Mouse (Mus musculus): ENCODE measurements around the gene Aspdh. TPM values are rescaled to one million over a fixed set of nuclear protein-coding genes. Genes with fewer than 3 reads are reported as not detected.

Aspdh gene
- total RNA-seq, 2 experiments from 2014 or later: 10.9 to 13.2 TPM

DNA sequence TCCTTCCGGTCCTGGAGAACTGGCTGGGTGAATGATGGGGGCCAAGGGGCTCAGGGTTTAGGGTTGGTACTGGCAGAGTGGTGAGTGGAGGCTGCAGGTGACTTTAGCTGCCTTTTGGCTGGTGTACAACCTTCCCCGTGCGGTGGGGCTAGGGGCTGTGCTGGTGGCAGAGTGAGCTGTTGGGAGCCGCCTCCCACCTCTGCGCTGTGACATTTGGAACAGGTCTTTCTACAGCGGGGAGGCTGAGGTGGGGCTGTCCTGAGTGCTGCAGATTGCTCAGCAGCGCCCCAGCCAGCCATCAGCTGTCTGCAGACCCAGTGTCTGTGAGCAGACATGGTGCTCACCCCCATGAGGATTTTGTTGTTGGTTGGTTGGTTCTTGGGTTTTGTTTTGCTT, 19.7 kb upstream of the Aspdh start:
- DNase-seq (ENCODE audit: extremely low spot score in 1 of 2, low spot score in 1 of 2): no peak

DNA sequence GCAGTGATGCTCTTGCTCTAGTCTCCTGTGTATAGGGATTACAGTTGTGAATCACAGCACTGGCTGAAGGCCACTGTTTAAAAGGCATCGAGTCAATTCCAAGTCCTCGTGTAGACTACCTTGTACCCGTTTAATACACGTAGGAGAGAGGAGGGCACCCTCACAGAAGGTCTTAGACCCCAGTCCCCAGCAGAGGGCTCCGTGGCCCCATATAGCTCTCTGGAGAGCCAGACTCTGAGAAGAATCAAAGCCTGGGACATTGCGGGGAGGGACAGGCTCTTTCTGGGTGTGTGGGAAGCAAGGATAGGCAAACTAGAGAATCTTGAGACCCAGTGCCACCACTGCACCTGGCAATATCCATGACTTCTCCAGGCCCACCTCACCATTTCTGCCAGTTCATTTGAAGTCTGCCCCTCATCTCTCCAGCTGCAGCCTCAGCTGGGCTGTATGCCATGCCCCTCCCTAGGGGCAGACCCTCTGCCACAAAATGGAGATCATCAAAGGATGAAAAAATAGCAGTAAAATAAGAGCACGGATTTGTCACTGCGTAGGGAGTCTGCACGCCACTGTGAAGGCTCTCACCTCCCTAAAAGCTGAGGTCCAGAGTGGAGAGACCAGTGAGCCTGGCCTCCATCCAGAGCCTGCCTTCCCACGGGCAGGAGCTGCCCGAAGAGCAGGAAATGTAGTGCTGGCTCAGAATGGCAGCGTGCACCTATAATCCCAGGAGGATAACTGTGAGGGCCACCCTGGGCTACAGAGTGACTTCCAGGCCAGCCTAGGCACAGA, 18.9 kb upstream of the Aspdh start:
- DNase-seq (ENCODE audit: extremely low spot score in 1 of 2, low spot score in 1 of 2): no peak

DNA sequence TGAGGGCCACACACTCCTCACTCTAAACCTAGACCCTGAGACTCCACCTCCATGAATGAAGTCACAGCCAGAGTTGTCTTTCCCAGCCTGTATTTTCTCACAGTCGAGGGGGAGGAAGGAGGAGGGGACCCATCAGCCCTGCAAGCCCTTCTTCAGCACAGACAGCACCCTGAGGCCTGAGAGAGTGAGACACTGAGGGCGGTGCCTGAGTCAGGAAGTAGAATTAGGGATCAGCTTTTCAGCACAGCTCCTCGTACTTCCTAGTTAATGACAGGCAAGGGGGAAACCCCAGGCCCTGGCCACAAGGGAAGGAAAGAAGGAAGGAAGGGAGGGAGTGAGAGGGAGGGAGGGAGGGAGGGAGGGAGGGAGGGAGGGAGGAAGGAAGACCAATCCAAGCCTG, 11.9 kb upstream of the Aspdh start:
- no peak for DNase-seq (ENCODE audit: extremely low spot score in 1 of 2, low spot score in 1 of 2)

DNA sequence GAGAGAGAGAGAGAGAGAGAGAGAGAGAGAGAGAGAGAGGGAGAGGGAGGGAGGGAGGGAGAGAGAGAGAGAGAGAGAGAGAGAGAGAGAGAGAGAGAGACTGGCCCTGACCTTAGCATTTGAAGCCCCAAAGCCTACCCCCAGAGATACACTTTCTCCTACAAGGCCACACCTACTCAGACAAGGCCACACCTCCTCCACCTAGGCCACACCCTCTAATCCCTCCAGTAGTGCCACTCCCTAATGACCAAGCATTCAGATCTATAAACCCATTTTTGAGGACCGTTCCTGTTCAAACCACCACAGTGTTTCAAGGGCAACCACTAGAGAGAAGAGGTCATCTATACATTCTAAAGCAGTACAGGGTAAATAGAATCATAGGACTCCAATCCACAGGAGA, 8.9 kb upstream of the Aspdh start:
- no peak for DNase-seq (ENCODE audit: extremely low spot score in 1 of 2, low spot score in 1 of 2)

DNA sequence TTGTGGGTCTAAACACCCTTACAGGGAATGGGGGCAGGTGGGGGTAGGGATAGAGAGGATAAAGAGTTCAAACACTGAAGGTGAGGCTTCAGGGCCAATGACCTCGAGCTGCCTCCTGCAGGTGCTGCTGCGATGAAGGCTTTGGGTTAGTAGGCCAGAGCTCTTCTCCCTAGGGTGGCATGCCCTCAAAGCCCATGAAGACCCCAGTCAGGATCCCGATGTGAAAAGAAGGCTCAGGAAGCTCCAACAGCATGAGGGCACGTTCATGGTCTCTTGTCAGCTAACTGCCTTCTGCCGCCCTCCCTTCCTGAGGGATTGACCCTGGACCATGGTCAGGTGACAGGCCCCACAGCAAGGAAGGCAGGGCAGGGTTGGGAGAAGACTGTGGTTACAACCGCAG, 5.1 kb upstream of the Aspdh start:
- DNase-seq (ENCODE audit: extremely low spot score in 1 of 2, low spot score in 1 of 2): no peak

DNA sequence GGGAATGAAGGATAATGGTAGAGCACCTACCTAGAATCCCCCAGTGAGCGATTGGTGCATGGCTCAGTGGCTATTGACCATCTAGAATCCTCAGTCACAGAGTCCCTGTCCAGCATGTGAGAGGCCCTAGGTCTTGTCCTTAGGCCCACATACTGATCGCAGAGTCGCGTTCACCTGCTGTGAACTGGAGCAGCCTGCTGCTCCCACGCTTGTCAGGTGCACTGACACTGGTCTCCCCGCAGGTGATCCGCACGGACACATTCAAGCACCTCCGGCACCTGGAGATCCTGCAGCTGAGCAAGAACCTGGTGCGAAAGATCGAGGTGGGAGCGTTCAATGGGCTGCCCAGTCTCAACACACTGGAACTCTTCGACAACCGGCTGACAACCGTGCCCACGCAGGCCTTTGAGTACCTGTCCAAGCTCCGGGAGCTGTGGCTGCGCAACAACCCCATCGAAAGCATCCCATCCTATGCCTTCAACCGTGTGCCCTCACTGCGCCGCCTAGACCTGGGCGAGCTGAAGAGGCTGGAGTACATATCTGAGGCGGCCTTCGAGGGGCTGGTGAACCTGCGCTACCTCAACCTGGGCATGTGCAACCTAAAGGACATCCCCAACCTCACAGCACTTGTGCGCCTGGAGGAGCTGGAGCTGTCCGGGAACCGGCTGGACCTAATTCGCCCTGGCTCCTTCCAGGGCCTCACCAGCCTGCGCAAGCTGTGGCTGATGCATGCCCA, 4.3 kb upstream of the Aspdh start:
- DNase-seq (ENCODE audit: extremely low spot score in 1 of 2, low spot score in 1 of 2): no peak

DNA sequence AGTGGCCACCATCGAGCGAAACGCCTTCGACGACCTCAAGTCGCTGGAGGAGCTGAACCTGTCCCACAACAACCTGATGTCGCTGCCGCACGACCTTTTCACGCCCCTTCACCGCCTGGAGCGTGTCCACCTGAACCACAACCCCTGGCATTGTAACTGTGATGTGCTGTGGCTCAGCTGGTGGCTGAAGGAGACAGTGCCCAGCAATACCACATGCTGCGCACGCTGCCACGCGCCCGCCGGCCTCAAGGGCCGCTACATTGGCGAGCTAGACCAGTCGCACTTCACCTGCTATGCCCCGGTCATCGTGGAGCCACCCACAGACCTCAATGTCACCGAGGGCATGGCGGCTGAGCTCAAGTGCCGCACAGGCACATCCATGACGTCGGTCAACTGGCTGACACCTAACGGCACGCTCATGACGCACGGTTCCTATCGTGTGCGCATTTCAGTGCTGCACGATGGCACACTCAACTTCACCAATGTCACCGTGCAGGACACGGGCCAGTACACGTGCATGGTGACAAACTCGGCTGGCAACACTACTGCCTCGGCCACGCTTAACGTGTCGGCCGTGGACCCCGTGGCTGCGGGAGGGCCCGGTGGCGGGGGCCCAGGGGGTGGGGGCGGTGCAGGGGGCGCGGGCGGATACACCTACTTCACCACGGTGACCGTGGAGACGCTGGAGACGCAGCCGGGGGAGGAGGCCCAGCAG, 3.5 kb upstream of the Aspdh start:
- DNase-seq (ENCODE audit: extremely low spot score in 1 of 2, low spot score in 1 of 2): no peak

DNA sequence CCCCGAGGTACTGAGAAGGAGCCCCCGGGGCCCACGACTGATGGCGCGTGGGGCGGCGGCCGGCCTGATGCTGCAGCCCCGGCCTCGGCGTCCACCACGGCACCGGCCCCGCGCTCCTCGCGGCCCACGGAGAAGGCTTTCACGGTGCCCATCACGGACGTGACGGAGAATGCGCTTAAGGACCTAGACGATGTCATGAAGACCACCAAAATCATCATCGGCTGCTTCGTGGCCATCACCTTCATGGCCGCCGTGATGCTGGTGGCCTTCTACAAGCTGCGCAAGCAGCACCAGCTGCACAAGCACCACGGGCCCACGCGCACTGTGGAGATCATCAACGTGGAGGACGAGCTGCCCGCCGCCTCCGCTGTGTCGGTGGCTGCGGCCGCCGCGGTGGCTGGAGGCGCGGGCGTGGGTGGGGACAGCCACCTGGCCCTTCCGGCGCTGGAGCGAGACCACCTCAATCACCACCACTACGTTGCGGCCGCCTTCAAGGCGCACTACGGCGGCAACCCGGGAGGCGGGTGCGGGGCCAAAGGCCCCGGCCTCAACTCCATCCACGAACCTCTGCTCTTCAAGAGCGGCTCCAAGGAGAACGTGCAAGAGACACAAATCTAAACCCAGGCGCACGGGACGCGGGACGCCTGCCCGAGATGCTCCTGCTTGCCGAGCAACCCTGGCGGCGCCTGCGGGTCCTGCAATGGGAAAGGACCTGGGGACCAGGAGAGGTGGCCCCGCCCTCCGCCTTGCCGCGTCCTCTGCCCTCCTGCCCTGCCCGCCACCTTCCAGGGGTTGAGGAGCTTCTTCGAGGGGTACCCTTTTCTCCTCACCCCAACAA, 2.8 kb upstream of the Aspdh start:
- no peak for DNase-seq (ENCODE audit: extremely low spot score in 1 of 2, low spot score in 1 of 2)

DNA sequence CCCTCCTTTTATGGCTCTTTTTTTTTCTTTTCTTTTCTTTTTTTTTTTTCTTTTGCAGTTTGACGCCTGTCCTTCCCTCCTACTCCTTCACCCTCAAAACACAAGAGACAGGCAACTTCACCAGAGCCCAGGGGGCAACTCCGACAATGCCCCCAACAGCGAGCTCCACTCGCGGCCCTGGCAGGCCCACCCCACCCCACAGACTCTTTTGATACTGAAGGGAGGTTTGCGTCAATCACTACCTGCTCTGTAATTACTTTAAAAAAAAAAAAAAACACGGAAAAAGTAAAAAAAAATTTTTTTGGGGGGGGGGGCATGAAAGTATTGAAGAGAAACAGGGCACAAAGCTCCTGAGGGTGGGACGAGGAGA, 2.1 kb upstream of the Aspdh start:
- DNase-seq (ENCODE audit: extremely low spot score in 1 of 2, low spot score in 1 of 2): no peak

DNA sequence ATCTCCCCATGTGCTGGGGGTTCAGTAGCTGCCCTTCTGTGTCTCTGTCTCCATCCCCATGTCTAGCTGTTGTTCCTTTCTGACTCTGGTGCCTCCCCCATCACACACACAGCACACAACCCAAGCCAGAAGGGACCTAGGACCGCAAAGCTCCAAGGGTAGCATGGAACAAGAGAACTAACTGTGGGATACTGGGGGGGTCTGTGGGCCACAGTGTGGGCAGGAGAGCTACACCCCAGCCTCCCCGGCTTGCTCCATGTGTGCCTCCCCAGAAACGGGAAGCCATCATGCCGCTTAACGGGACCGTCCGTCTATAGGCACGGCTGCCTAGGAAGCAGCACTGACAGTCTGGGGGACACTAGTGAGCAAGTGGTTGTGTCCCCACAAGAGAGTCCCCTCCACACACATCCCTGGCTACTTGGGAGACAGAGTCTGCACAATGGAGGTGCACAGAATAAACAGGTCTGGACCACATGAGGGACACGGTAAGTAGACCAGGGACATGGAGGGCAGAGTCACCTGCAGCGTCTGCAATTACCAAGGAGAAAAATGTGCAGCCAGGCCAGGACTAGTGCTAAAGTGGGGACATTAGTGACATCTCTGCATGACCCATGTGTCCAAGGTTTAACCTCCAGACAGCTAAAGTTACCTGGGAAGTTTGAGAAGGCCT, 1.5 kb upstream of the Aspdh start:
- DNase-seq (ENCODE audit: extremely low spot score in 1 of 2, low spot score in 1 of 2): no peak

DNA sequence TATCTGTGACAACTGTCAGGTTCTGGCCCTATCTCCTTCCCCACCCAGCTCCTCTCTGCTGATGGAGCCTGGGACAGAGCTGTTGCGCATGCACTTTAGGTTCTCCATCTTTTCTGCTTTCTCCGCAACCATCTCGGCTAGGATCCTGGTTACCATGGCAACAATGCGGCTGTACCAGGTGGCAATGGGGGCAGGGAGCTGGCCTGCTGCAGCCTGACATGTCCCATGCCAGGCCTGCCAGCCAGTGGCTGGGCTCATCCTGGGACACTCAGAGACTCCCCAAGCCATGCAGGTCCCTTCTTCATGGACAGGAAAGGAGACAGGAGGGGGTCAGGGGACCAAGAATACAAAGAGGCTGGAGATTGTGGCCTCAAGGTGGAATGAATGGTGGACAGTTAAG, 680 bp upstream of the Aspdh start:
- DNase-seq (ENCODE audit: extremely low spot score in 1 of 2, low spot score in 1 of 2): peak; percentile 66 to 73

DNA sequence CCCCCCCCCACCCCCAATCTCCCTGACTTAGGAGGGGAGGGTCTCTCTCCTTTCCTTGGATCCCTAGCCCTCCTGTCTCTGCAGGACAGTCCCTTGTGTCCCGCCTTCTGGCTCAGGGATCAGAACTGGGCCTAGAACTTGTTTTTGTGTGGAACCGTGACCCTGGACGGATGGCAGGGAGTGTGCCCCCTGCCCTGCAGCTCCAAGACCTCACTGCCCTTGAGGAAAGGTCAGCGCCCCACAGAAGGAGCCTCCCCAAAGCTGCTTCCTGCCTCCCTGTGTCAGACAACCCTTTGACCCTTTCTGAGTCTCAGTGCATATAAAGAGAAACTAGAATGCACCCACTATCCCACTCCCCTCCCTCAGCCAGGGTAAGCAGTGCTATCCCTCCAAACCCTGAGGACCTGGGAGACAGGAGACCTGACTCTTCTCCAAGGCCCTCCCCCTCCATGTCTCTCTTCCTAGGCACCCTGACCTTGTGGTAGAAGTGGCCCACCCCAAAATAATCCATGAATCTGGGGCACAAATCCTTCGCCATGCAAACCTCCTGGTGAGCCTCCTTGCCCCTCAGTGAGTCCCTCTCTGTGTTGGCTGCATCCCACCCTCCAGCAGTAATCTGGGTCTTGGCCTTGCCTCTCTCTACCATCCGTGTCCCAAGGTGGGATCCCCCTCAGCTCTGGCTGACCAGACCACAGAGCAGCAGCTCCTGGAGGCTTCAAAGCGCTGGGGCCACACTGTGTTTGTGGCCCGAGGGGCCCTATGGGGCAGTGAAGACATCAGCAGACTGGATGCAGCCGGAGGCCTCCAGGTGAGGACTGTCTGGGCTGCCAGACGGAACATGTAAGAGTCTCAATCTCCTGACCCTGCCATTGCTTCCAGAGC, 1.1 kb downstream of the Aspdh start:
- peak; percentile 17 to 19 for DNase-seq (ENCODE audit: extremely low spot score in 1 of 2, low spot score in 1 of 2)

DNA sequence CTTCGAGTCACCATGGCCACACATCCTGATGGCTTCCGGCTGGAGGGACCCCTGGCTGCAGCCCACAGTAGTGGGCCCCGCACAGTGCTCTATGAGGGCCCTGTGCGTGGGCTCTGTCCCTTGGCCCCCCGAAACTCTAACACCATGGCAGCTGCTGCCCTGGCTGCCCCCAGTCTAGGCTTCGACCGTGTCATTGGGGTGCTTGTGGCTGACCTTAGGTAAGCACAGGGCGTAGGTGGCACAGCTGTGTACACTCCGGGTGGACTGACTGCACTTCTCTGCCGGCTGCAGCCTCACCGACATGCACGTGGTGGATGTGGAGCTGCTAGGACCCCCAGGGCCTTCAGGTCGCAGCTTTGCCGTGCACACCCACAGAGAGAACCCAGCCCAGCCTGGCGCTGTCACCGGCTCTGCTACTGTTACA, 1.7 kb downstream of the Aspdh start:
- DNase-seq (ENCODE audit: extremely low spot score in 1 of 2, low spot score in 1 of 2): peak in 1 of 2 experiments; percentile 27

DNA sequence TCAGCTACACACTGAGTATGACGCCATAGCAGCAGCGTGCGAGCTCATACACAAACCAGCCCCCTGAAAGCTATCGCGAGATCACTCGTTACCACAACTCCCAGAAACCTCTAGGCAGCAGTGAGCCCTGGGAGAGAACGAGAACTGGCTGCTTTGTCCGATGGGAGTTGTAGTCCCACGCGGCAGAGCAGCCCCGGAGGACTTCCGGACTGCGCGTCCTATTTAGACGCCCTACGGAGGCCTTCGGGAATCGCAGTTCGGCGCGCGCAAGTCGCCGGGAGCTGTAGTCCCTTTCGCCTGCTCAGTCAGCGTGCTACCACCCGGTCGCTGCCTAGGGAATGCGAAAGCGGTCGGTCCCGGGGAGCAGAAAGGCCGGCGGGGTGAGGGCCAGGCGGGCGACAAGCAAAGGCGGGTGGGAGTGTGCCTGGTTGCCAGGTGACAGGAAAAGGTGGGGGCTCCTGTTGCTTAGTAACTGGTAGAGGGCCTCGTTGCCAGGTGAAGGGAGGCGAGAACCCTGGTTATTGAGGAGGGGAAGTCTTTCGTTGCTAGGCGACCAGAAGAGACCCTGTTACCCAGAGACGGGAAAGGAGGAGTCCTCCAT, 2.7 kb downstream of the Aspdh start, which contains the start of gene Josd2:
Gene Josd2 (plus strand): TSS at position 170 of the 601 bp plus-strand sequence.
- DNase-seq (ENCODE audit: extremely low spot score in 1 of 2, low spot score in 1 of 2): peak; percentile 82 to 90

DNA sequence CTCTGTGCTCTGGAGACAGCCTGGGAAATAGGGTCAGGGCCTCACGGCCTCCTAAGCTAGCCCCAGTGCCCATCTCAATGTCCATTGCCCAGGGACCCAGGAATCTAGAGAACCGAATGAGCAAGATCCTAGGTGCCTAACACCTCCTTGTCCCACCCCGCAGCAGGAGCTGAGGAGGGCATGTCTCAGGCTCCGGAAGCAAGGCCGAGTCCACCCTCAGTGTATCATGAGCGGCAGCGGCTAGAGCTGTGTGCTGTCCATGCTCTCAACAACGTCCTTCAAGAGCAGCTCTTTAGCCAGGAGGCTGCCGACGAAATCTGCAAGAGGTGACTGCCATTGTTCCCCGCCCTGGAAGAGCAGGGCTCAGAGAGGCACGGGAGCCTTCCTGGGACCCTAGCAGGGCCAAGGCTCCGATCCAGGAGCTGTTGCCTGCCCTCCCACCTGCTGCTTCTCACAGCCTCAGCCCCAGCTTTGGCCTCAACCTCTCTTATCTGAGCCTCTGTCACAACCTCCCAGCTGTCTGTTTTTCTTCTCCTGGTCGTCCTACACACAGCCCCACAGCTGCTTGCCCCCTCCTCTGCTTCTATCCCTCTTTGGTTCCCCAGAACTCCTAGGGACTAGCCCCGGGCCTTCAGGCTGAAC, 3.6 kb downstream of the Aspdh start:
- DNase-seq (ENCODE audit: extremely low spot score in 1 of 2, low spot score in 1 of 2): no peak

DNA sequence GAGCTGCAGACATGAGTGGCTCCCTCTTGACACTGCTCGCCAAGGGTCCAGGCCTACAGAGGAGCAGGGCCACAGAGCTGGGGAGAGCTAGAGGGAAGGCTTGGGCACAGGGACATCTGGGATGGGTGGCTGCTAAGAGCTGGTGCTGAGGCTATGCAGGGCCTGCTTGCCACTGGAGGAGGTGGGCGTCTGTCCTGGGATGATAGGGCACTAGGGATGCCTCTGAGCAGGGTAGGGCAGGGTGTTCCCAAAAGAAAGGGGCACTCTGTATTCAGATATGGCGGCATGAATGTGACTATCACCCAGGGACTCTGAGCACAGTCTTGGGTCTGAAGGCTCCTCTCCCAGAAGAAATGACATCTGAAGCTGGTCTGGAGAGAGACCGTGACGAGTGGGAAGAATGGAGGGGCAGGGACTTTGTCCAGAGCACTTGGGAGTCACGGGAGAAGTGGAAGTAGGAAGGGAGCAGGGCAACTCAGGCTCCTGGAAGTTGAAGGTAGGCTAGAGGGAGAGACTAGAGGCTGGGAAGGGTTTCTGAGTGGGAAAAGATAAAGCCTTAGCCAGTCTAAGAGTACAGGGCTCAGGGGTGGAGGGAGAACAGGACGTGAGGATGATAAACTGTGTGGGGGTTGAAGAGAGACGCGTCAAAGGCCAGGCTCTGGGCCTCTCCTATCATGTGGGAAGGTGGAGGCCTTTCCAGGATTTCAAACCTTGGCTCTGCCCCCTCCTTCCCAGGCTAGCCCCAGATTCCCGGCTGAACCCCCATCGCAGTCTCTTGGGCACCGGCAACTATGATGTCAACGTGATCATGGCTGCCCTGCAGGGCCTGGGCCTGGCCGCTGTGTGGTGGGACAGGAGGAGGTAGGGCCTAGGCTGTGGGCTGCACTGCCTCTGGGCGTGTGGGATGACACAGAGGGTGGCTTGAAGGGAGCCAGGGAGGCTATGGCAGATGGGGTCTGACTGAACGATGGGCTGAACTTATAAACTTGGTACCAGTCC, 4.8 kb downstream of the Aspdh start:
- DNase-seq (ENCODE audit: extremely low spot score in 1 of 2, low spot score in 1 of 2): no peak
